Mouse (Mus musculus) gastrocnemius, postnatal 25 days (tissue): ENCODE results near the gene Pira2. TPM values are rescaled to one million over a fixed set of nuclear protein-coding genes. Genes with fewer than 3 reads are reported as not detected.
"Not testable (repeated sequence)": the region's sequence is repeated elsewhere in the genome, so short reads cannot be mapped to it uniquely, and the experiment has no call there.

Experiments used
- DNase-seq: peaks from one replicate; pipeline ENCODE4 v3.0.0; 2022
- long read RNA-seq, 2 experiments: library from polyadenylated mRNA; stranded (forward); transcript quantifications; one replicate each; pipeline ENCODE4 v2.0.0; 2021
- total RNA-seq, 2 experiments: library from RNA; stranded (reverse); gene quantifications; 1 replicate in 1 of 2; 2 replicates in 1 of 2; pipeline ENCODE4 v1.2.3; 2021

The Pira2 gene
- total RNA-seq = under 1 TPM in 1 of 2 experiments, not detected in 1; 0.13 TPM
- long read RNA-seq, experiment 1, partial matches to known transcripts = 0 of 1 reads
- long read RNA-seq, experiment 1, other reads (novel, unspliced or antisense) = 0 of 1 reads
- long read RNA-seq, experiment 2 = 0 reads

DNA sequence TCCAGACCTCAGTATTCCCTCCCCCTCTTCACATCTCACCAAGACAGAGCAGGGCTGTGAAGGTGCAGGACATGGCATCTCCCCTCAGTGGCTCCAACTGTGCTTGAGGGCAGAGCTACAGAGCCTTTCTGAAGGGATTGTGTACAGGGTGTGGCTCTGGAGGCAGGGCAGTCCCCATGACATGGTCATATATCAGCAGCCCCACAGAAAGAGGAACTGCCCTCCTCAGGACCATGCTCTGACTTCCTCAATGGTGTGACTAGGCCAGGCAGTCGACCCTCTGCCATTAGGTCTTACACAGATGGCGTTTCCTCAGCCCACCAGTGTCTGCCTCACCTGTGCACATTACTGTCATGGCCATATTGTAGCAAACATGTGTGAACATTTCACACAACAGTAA, at the start of gene Pira2:
Gene Pira2, minus strand, starts transcription at position 101 of the 400 bp plus-strand sequence.
- DNase-seq = not testable (repeated sequence)

DNA sequence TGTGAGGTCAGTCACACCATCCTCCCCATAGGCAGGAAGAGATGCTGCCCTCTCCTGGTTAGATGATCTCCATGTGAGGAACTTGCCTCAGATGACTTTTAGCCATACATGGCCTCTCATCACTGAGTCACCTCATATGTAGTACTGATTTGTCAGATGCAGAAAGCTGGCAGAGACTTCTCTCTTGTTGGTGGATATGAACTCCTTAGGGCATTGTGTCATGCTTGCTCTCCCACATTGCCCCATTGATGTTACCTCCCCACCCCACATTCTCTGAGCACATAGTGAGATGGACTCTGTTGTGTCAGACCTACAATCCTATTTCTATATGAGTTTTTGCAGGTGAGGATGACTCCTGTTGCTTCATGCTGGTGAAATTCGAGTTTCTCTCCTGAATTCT, 30.2 kb upstream of the Pira2 start:
- DNase-seq = not testable (repeated sequence)

GRCm38 (mm10) chr7:3837854-3838253, 7.0 kb downstream of the Pira2 start:
- not testable (repeated sequence) for DNase-seq

GRCm38 (mm10) chr7:3830633-3831032, 14.2 kb downstream of the Pira2 start:
- not testable (repeated sequence) for DNase-seq

DNA sequence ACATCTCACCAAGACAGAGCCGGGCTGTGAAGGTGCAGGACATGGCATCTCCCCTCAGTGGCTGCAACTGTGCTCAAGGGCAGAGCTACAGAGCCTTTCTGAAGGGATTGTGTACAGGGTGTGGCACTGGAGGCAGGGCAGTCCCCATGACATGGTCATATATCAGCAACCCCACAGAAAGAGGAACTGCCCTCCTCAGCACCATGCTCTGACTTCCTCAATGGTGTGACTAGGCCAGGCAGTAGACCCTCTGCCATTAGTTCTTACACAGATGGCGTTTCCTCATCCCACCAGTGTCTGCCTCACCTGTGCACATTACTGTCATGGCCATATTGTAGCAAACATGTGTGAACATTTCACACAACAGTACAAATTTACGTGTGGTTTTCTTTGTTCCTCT, 19.3 kb downstream of the Pira2 start, which contains the start of gene Gm15448:
Gene Gm15448, minus strand, starts transcription at position 89 of the 400 bp plus-strand sequence.
- not testable (repeated sequence) for DNase-seq

DNA sequence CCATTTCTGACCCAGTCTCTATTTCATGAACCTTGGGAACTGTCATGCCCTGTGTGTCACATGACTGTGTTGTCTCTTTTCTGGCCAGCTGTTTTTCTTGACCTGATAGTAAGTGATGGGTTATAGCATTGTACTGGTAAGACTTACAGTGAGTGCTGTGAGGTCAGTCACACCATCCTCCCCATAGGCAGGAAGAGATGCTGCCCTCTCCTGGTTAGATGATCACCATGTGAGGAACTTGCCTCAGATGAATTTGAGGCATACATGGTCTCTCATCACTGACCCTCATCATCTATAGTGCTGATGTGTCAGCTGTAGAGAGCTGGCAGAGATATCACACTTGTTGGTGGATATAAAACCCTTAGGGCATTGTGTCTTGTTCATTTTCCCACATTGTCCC, 32.9 kb downstream of the Pira2 start:
- not testable (repeated sequence) for DNase-seq

- DNase-seq = not testable (repeated sequence)
These were observed 41.9 kb downstream of the Pira2 start for GRCm38 (mm10) chr7:3802935-3803334.

DNA sequence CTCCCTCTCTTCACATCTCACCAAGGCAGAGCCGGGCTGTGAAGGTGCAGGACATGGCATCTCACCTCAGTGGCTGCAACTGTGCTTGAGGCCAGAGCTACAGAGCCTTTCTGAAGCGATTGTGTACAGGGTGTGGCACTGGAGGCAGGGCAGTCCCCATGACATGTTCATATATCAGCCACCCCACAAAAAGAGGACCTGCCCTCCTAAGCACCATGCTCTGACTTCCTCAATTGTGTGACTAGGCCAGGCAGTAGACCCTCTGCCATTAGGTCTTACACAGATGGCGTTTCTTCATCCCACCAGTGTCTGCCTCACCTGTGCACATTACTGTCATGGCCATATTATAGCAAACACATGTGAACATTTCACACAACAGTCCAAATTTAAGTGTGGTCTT, 44.9 kb downstream of the Pira2 start:
- not testable (repeated sequence) for DNase-seq

DNA sequence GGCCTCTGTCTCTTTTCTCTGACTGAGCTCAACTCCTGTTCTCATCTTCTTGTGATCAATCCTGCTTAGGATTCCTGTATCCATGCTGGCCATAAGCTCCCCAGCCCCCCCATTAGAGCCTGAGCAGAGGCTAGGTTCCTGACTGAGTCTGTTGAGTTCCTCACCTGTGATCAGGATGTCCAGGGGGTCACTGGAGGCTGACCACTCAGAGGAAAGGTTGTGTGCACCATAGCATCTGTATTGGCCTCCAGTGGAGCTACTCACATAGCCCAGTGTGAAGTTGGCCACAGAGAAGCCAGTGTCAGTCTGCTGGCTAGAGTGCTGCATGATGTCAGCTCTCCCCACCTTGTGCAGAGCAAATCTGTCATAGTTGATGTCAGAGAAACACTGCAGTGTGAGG, 48.6 kb downstream of the Pira2 start:
- not testable (repeated sequence) for DNase-seq

Other genes with a start within 250 kb of the Pira2 start
- gene Oscar, start 228.9 kb downstream of the Pira2 start, total RNA-seq = under 1 TPM; 0.15 to 0.56 TPM
- 100 to 1,000 TPM; 951 to 953 TPM for gene Ndufa3, start 227.7 kb downstream of the Pira2 start, total RNA-seq
- 10 to 100 TPM; 12.8 to 13.6 TPM for gene Tfpt, start 215.1 kb downstream of the Pira2 start, total RNA-seq
- 10 to 100 TPM; 21.3 to 21.8 TPM for gene Prpf31, start 215.1 kb downstream of the Pira2 start, total RNA-seq
- gene Cnot3, start 199.8 kb downstream of the Pira2 start, total RNA-seq = 10 to 100 TPM; 17.1 to 17.4 TPM
- 1 to 10 TPM; 4.2 to 4.3 TPM for gene Leng1, start 179.2 kb downstream of the Pira2 start, total RNA-seq
- under 1 TPM; 0.70 to 0.87 TPM for gene Tmc4, start 167.5 kb downstream of the Pira2 start, total RNA-seq
- gene Tsen34, start 152.2 kb downstream of the Pira2 start, total RNA-seq = 10 to 100 TPM; 28.2 to 28.4 TPM
- 10 to 100 TPM in 1 of 2 experiments, 1 to 10 TPM in 1; 8.1 to 11.2 TPM for gene Mboat7, start 151.5 kb downstream of the Pira2 start, total RNA-seq
- gene Rps9, start 141.1 kb downstream of the Pira2 start, total RNA-seq = 100 to 1,000 TPM; 374 to 415 TPM
- gene Pirb, start 124.7 kb downstream of the Pira2 start, total RNA-seq = 1 to 10 TPM in 1 of 2 experiments, under 1 TPM in 1; 0.67 to 1.0 TPM
- gene Gm15448, start 19.4 kb downstream of the Pira2 start, total RNA-seq = under 1 TPM in 1 of 2 experiments, not detected in 1; 0.18 TPM
- gene Gm14548, start 53.1 kb upstream of the Pira2 start, total RNA-seq = not detected
- under 1 TPM in 1 of 2 experiments, not detected in 1; 0.24 TPM for gene Lilra6, start 70.5 kb upstream of the Pira2 start, total RNA-seq
- gene Lair1, start 218.2 kb upstream of the Pira2 start, total RNA-seq = under 1 TPM; 0.26 to 0.38 TPM